Mouse (Mus musculus): ENCODE measurements around the gene Slc30a1.

Slc30a1 gene

GRCm38 (mm10) chr1:191906571-191907430, at the start of gene Slc30a1:
TSS of gene Slc30a1 (plus strand) at chr1:191906767.
- DNase-seq (ENCODE audit: low spot score in 2 of 2): peak; percentile 99

GRCm38 (mm10) chr1:191856886-191857651, 49.5 kb upstream of the Slc30a1 start:
- no peak for DNase-seq (ENCODE audit: low spot score in 2 of 2)

- DNase-seq (ENCODE audit: low spot score in 2 of 2): no peak
These were observed 48.4 kb upstream of the Slc30a1 start for GRCm38 (mm10) chr1:191858136-191858535.

DNA sequence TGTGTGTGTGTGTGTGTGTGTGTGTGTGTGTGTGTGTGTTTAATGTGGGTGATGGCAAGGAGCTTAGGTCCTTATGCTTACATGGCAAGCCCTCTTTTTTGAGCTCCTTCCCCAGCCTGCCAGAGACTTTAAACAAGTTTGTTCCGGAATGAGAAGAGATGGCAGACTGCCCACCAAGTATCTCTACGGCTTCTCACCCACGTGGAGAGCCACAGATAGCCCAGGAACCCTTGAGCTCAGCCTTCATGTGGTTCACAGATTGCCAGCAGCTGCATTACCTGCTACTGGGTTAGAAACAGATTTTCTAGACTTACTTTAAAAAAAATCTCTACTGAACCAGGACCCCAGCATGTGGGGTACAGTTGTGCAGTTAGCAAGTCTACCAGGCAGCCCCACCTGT, 46.7 kb upstream of the Slc30a1 start:
- no peak for DNase-seq (ENCODE audit: low spot score in 2 of 2)

DNA sequence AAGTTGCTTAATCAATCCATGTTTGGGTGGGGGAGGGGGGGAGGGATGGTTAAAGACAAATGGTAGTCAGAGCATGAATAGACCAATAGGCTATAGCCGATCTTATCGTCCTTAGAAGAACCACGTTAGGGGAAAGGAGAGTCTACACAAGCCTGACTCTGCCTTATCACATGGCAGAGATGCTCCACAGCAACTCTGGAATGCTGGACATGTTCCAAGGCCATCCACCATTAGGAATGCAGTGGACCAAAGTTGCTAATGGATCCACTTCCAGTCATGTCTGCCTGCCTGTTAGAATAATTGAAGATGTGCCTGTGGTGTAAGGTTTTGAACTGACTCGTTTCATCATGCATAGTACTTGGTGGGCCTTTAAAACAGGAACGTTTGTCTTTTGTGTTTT, 45.3 kb upstream of the Slc30a1 start:
- no peak for DNase-seq (ENCODE audit: low spot score in 2 of 2)

- DNase-seq (ENCODE audit: low spot score in 2 of 2): no peak
These were observed 42.6 kb upstream of the Slc30a1 start for GRCm38 (mm10) chr1:191863833-191864550.

- DNase-seq (ENCODE audit: low spot score in 2 of 2): no peak
These were observed 42.0 kb upstream of the Slc30a1 start for GRCm38 (mm10) chr1:191864551-191865027.

- no peak for DNase-seq (ENCODE audit: low spot score in 2 of 2)
These were observed 34.4 kb upstream of the Slc30a1 start for GRCm38 (mm10) chr1:191872076-191872710.

- DNase-seq (ENCODE audit: low spot score in 2 of 2): no peak
These were observed 31.6 kb upstream of the Slc30a1 start for GRCm38 (mm10) chr1:191875006-191875405.

GRCm38 (mm10) chr1:191875683-191876305, 30.8 kb upstream of the Slc30a1 start:
- no peak for DNase-seq (ENCODE audit: low spot score in 2 of 2)

- no peak for DNase-seq (ENCODE audit: low spot score in 2 of 2)
These were observed 28.9 kb upstream of the Slc30a1 start for GRCm38 (mm10) chr1:191877681-191878080.

DNA sequence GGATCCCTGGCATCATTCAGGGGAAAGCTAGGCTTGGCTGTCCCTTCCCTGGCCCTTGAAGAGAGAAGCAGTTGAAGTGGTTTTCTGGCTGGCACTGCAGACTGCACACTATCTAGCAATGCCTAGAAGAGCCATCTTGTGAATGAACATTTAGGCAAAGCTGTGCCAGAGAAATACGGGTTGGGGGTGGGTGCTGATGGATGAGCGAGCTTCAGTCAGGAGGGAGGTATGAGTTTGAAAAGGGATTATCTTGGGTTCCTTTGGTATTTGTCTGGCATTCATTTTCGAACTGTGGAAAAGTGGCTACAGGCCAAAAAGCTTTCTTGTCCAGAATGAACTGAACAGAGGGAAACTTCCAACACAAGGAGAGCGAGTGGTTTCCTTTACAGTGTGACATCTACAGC, 28.0 kb upstream of the Slc30a1 start:
- DNase-seq (ENCODE audit: low spot score in 2 of 2): no peak

DNA sequence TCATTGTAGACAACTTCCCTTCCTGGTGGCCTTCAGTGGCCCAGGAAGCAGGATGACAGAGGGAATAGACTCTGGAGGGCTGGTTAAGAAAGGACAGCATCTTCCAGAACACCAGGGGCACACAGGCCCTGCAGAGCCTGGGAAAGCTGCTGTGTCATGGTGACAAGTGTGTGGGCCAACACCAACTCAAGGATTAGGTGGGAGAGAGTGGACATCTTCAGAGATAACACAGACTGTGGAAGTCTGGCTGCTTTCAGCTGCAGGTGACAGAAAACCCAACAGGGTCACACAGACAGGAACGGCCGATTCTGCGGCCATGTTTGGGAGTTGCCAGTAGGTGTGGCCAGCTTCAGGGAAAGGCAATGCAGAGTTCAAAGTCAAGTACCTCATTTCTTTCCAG, 26.3 kb upstream of the Slc30a1 start:
- no peak for DNase-seq (ENCODE audit: low spot score in 2 of 2)

- no peak for DNase-seq (ENCODE audit: low spot score in 2 of 2)
These were observed 25.5 kb upstream of the Slc30a1 start for GRCm38 (mm10) chr1:191880921-191881609.

- no peak for DNase-seq (ENCODE audit: low spot score in 2 of 2)
These were observed 24.9 kb upstream of the Slc30a1 start for GRCm38 (mm10) chr1:191881663-191882062.

GRCm38 (mm10) chr1:191882474-191883206, 23.9 kb upstream of the Slc30a1 start:
- no peak for DNase-seq (ENCODE audit: low spot score in 2 of 2)

- DNase-seq (ENCODE audit: low spot score in 2 of 2): no peak
These were observed 22.9 kb upstream of the Slc30a1 start for GRCm38 (mm10) chr1:191883654-191884053.

GRCm38 (mm10) chr1:191891912-191892311, 14.7 kb upstream of the Slc30a1 start:
- DNase-seq (ENCODE audit: low spot score in 2 of 2): no peak

- DNase-seq (ENCODE audit: low spot score in 2 of 2): peak; percentile 37 to 75
These were observed 12.2 kb upstream of the Slc30a1 start for GRCm38 (mm10) chr1:191894386-191894785.

DNA sequence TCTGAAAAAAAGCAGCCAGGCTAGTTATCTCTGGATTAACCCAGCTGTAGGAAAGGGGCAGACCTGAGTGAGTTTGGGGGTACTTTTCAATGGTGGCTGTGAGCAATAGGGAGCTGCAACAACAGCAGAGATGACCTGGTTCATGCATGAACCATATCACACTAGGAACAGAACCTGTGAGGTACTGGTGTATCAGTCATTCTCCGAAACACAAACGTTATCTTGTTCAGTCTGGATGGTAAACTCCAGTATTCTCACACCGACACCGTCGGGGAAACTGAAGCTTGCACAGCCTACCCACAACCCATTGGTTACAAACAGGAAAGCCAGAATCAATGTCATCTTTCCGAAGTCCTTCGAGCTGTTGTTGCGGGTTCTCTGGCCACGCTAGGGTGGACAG, 11.7 kb upstream of the Slc30a1 start:
- DNase-seq (ENCODE audit: low spot score in 2 of 2): no peak
